Mouse (Mus musculus) left cerebral cortex, postnatal 36 days (tissue): ENCODE data around the gene Scyl3. TPM values are rescaled to one million over a fixed set of nuclear protein-coding genes. Genes with fewer than 3 reads are reported as not detected.

Experiments used
- DNase-seq, 2 experiments: peaks; one replicate each; pipeline ENCODE4 v3.0.0; 2021 to 2022; ENCODE audit warnings: low spot score in 2 of 2, mixed read lengths in 1 of 2
- intact Hi-C: fragments of 180-260 bp; cut with DNase I; formaldehyde crosslinking; loops from one replicate; pipeline ENCODE4 v1.15.1; 2025
- total RNA-seq, 2 experiments: library from RNA; stranded (reverse); gene quantifications; 2 replicates each; pipeline ENCODE4 v1.2.3; 2021

Scyl3 gene
- total RNA-seq, result 10 to 100 TPM; 22.1 to 26.6 TPM

GRCm38 (mm10) chr1:163928846-163929245 lies at the start of gene Scyl3:
Scyl3 (plus strand) TSS chr1:163929100.
- intact Hi-C loops, result loop anchor here (1.0 kb wide), 1 partner anchor 66 kb away; no protein-coding TSS in a partner anchor
- peak; percentile 9 to 17 for DNase-seq

- DNase-seq, result no peak
- intact Hi-C loops, result no loop called here
Observed at GRCm38 (mm10) chr1:163889629-163890028, 39.3 kb upstream of the Scyl3 start.

GRCm38 (mm10) chr1:163893294-163893693 lies 35.6 kb upstream of the Scyl3 start:
- no peak for DNase-seq
- intact Hi-C loops, result no loop called here

GRCm38 (mm10) chr1:163893774-163894527 lies 34.9 kb upstream of the Scyl3 start:
- intact Hi-C loops, result no loop called here
- no peak for DNase-seq

GRCm38 (mm10) chr1:163898291-163898764 lies 30.6 kb upstream of the Scyl3 start:
- intact Hi-C loops, result no loop called here
- no peak for DNase-seq

- DNase-seq, result no peak
- intact Hi-C loops, result no loop called here
Observed at GRCm38 (mm10) chr1:163899575-163899974, 29.3 kb upstream of the Scyl3 start.

- DNase-seq, result no peak
- intact Hi-C loops, result no loop called here
Observed at GRCm38 (mm10) chr1:163900168-163900567, 28.7 kb upstream of the Scyl3 start.

GRCm38 (mm10) chr1:163903411-163903810 lies 25.5 kb upstream of the Scyl3 start:
- intact Hi-C loops, result no loop called here
- no peak for DNase-seq

GRCm38 (mm10) chr1:163907007-163907811 lies 21.7 kb upstream of the Scyl3 start:
- intact Hi-C loops, result no loop called here

GRCm38 (mm10) chr1:163908389-163908788 lies 20.5 kb upstream of the Scyl3 start:
- intact Hi-C loops, result no loop called here
- DNase-seq, result no peak

More at GRCm38 (mm10) chr1:163907007-163907811, 21.7 kb upstream of the Scyl3 start:
- DNase-seq, result no peak

GRCm38 (mm10) chr1:163910343-163910742 lies 18.6 kb upstream of the Scyl3 start:
- no peak for DNase-seq
- intact Hi-C loops, result loop anchor here (1.0 to 5.0 kb wide), 3 partner anchors 78 to 818 kb away; no protein-coding TSS in a partner anchor

GRCm38 (mm10) chr1:163910785-163911184 lies 18.1 kb upstream of the Scyl3 start:
- no peak for DNase-seq
- intact Hi-C loops, result loop anchor here (1.0 to 5.0 kb wide), 3 partner anchors 78 to 818 kb away; no protein-coding TSS in a partner anchor

GRCm38 (mm10) chr1:163911981-163912380 lies 16.9 kb upstream of the Scyl3 start:
- DNase-seq, result no peak
- intact Hi-C loops, result loop anchor here (5.0 kb wide), 2 partner anchors 80 to 820 kb away; no protein-coding TSS in a partner anchor

- no peak for DNase-seq
- intact Hi-C loops, result no loop called here
Observed at GRCm38 (mm10) chr1:163917349-163918160, 11.3 kb upstream of the Scyl3 start.

- DNase-seq, result peak; percentile 24 to 36
- intact Hi-C loops, result no loop called here
Observed at GRCm38 (mm10) chr1:163924093-163924492, 4.8 kb upstream of the Scyl3 start.

- intact Hi-C loops, result loop anchor here (1.0 kb wide), 1 partner anchor 65 kb away; no protein-coding TSS in a partner anchor
- peak; percentile 90 to 92 for DNase-seq
Observed at GRCm38 (mm10) chr1:163929636-163930457, 947 bp downstream of the Scyl3 start.

GRCm38 (mm10) chr1:163930458-163930794 lies 1.5 kb downstream of the Scyl3 start:
- intact Hi-C loops, result no loop called here
- no peak for DNase-seq

GRCm38 (mm10) chr1:163931801-163932200 lies 2.9 kb downstream of the Scyl3 start:
- intact Hi-C loops, result no loop called here
- no peak for DNase-seq

- DNase-seq, result no peak
- intact Hi-C loops, result no loop called here
Observed at GRCm38 (mm10) chr1:163934591-163934990, 5.7 kb downstream of the Scyl3 start.
